Mouse (Mus musculus) thymus, adult 2 months (tissue): ENCODE measurements at regions not wholly inside any gene's neighbourhood (a gene's known extent, or its start where the extent isn't known, plus 50 kb on each side); places are given as distances from the start of the nearest gene placed in this dataset.

Experiments
- DNase-seq: peaks from one replicate; pipeline ENCODE4 v3.0.0; 2021
- H3K27ac ChIP-seq: fragments of 200-500 bp; 2 replicates; pipeline ENCODE4 v1.5.1; 2012; ENCODE audit warnings: low read length, control low read depth; ENCODE audit not compliant: control insufficient read depth, insufficient read depth
- H3K27me3 ChIP-seq: fragments of 200-500 bp; 2 replicates; pipeline ENCODE4 v1.6.1; 2012; ENCODE audit warnings: mild to moderate bottlenecking, low read length, moderate library complexity, mixed read lengths; ENCODE audit not compliant: control insufficient read depth, insufficient read depth
- H3K36me3 ChIP-seq: fragments of 200-500 bp; 2 replicates; pipeline ENCODE4 v1.6.1; 2012; ENCODE audit warnings: mild to moderate bottlenecking, low read length, moderate library complexity; ENCODE audit not compliant: control insufficient read depth, insufficient read depth
- H3K4me1 ChIP-seq: fragments of 200-500 bp; replicated peaks from 2 replicates; pipeline ENCODE4 v1.6.1; 2012; ENCODE audit warnings: low read length; ENCODE audit not compliant: control insufficient read depth, insufficient read depth
- H3K4me3 ChIP-seq: fragments of 200-500 bp; 2 replicates; pipeline ENCODE4 v1.5.1; 2012; ENCODE audit warnings: mild to moderate bottlenecking, low read length, control low read depth, moderate library complexity; ENCODE audit not compliant: control insufficient read depth, insufficient read depth
- CTCF ChIP-seq: fragments of 200-500 bp; IDR thresholded peaks from 2 replicates; pipeline ENCODE4 v1.5.1; 2012; ENCODE audit warnings: mild to moderate bottlenecking, control low read depth, low read length, moderate library complexity, borderline replicate concordance; ENCODE audit not compliant: control insufficient read depth, poor library complexity, insufficient read depth; ENCODE audit errors: extremely low read depth
- POLR2A ChIP-seq: fragments of 200-500 bp; IDR thresholded peaks from 2 replicates; pipeline ENCODE4 v1.6.1; 2012; ENCODE audit warnings: mild to moderate bottlenecking, low read length, control low read depth, moderate library complexity; ENCODE audit not compliant: control insufficient read depth, poor library complexity, insufficient read depth; ENCODE audit errors: extremely low read depth
- WGBS: fragments of 180-500 bp; shearing (Covaris S2); methylation state at CpG from one replicate; pipeline ENCODE4 v1.1.7; 2018; 5-methylcytosine and 5-hydroxymethylcytosine counted together

DNA sequence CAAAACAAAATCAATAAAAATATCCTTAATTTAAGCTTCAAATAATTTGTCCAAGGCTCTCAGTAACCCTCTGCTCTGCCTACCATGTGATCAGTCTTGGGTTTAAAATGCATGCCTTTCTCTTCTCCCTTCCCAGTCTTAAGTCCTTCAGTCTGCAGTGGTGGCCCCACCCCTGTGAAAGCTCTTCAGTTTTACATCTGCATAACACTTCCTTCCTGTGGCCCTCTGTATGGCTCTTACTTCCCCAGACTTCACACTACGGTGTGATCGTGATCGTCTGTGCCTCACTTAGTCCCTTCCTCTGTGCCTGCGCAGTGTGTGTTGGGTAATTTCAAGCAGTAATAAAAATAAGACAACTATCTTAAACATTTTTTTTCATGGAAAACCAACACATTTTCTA is 80.0 kb upstream of the Commd3 start:
- H3K36me3 ChIP-seq = no peaks in the 10 kb centered on the region
- TF ChIP-seq CTCF = no peak
- no peak for TF ChIP-seq POLR2A
- no peak overlapping the region for H3K4me3 ChIP-seq
- H3K4me1 ChIP-seq = no peaks in the 10 kb centered on the region
- H3K27me3 ChIP-seq = no peaks in the 10 kb centered on the region
- no peak overlapping the region for H3K27ac ChIP-seq
- peak; percentile 24 for DNase-seq
- WGBS = 21% methylated on average over 4 of the region's 4 CpGs

DNA sequence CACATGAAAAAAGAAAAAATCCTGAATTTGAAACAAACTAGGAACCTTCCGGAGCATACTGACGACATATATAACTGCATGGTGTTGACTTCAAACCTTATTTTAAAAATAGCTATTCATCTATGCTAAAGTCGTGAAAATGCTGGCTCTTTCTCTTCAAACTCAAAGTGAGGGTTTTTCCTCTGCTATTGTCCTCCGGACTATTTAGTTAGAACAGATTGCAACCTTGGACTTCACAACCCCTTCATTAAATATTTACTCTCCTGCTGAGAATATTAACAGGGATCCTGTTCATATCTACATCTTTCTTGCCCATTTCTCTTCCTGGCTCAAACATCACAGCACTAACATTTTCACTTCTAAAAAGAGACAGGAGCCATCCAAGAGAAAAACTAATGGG is 84.0 kb upstream of the Commd3 start:
- Histone ChIP-seq H3K36me3 (no peaks in the 10 kb centered on the region), H3K27ac (no peak overlapping the region), H3K27me3 (no peaks in the 10 kb centered on the region), H3K4me1 (0 out of 2 replicates have a peak, but pooled peaks cover 2% of the 10 kb centered on the region), H3K4me3 (no peak overlapping the region)
- DNase-seq = no peak
- WGBS = 9% methylated on average over 4 of the region's 4 CpGs
- TF ChIP-seq POLR2A (no peak), CTCF (no peak)

DNA sequence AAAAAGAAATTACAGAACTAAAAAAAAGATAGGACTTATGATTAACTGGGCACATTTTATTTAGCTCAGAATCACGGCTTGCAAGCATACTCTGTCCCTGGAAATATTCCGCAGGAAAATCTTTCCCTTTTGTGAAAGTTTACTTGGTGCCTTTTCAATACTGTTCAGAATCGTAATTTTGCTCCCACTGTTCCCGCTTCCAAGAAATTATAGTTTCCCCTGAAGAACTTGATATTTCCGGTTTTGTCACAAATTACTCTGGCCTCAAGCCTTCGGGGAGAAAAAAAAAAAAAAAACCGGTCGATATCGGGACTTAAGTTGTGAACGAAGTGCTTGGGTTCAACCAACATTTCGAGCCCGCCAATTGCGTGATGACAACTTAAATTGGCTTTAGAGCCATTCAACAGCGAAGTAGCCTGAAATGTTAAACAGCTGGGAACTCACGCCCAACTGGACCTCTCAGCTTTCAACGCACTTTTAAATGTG is 84.4 kb upstream of the Commd3 start:
- no peak for DNase-seq

GRCm38 (mm10) chr2:18586925-18587724 is 85.1 kb upstream of the Commd3 start:
- Histone ChIP-seq H3K36me3 (no peaks in the 10 kb centered on the region), H3K27ac (no peak overlapping the region), H3K4me3 (peak overlapping the region; percentile 77), H3K27me3 (no peaks in the 10 kb centered on the region), H3K4me1 (0 out of 2 replicates have a peak, but pooled peaks cover 2% of the 10 kb centered on the region)
- DNase-seq = peak; percentile 84
- under 1% methylated on average over 31 of the region's 31 CpGs for WGBS
- TF ChIP-seq CTCF (no peak), POLR2A (no peak)

More for the DNA sequence above, 84.4 kb upstream of the Commd3 start:
- no peaks in the 10 kb centered on the region for H3K36me3 ChIP-seq
- no peaks in the 10 kb centered on the region for H3K27me3 ChIP-seq
- 1% methylated on average over 16 of the region's 16 CpGs for WGBS
- TF ChIP-seq POLR2A = no peak
- no peak for TF ChIP-seq CTCF
- peak overlapping the region; percentile 77 for H3K4me3 ChIP-seq
- H3K4me1 ChIP-seq = 0 out of 2 replicates have a peak, but pooled peaks cover 2% of the 10 kb centered on the region
- H3K27ac ChIP-seq = no peak overlapping the region

GRCm38 (mm10) chr2:18585564-18586336 is 86.4 kb upstream of the Commd3 start:
- Histone ChIP-seq H3K36me3 (no peaks in the 10 kb centered on the region), H3K4me3 (no peak overlapping the region), H3K27me3 (no peaks in the 10 kb centered on the region), H3K27ac (no peak overlapping the region), H3K4me1 (0 out of 2 replicates have a peak, but pooled peaks cover 2% of the 10 kb centered on the region)
- 53% methylated on average over 9 of the region's 9 CpGs for WGBS
- TF ChIP-seq CTCF (no peak), POLR2A (no peak)
- DNase-seq = no peak

DNA sequence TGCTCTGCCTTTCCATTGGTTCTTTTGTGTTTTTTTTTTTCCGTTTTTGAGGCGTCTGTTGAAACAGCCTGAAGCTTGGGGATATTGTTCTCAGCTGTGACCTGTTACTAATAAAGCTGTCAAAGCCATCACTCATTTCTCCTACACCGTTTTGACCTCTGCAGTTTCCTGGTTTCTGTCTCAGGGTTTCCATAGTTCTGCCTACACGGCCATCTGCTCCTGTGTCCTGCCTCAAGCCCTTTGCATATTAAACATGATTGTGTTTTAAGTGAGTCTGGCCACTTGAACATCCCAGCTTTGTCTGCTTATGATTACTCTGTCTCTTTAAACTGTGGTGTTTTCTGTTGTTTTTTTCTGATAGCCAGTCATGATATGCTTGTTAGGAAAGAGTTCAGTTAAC is 114.1 kb upstream of the Commd3 start:
- WGBS = 58% methylated on average over 4 of the region's 4 CpGs
- TF ChIP-seq POLR2A (no peak), CTCF (no peak)
- DNase-seq = no peak
- no peaks in the 10 kb centered on the region for H3K36me3 ChIP-seq
- no peaks in the 10 kb centered on the region for H3K4me1 ChIP-seq
- no peak overlapping the region for H3K27ac ChIP-seq
- H3K27me3 ChIP-seq = no peaks in the 10 kb centered on the region
- H3K4me3 ChIP-seq = no peak overlapping the region
